ENCODE assay signal across 10 mouse cellular contexts in genomic region chr13:117550108-117550507, GRCm38 (mm10). TPM values are rescaled to one million over a fixed set of nuclear protein-coding genes. Genes with fewer than 3 reads are reported as not detected.
A peak's percentile ranks its signal among the peaks of the same experiment; 100 is the strongest.
DNase-seq lines count a peak whose midpoint lies in the region; ATAC-seq lines count a peak whose summit lies in the region.
"Had no signal": no experiment of that assay in that cellular context is flagged by ENCODE, and none has a peak within 500 bp of the region (broad histone marks: within the 10 kb centered on the region; RNA-seq: fewer than 3 reads in every experiment).

No protein-coding gene starts in this region.

- H3K9ac ChIP-seq in neural tube, embryonic 13.5 days, result no peak overlapping the region
- H3K9ac ChIP-seq: heart, embryonic 13.5 days; stomach, embryonic 15.5 days had no signal

- H3K27me3 ChIP-seq in neural tube, embryonic 13.5 days, result no peaks in the 10 kb centered on the region
- H3K27me3 ChIP-seq: heart, embryonic 13.5 days; stomach, embryonic 15.5 days had no signal

- peak; percentile 13 for DNase-seq in kidney, postnatal 10 days
- DNase-seq in kidney, postnatal 14 days, result no peak
- peak; percentile 33 for DNase-seq in MEL-GATA-1-ER (ENCODE audit: extremely low read depth, low read depth)
- peak; percentile 76 to 79 for DNase-seq in cerebellum, postnatal 14 days
- DNase-seq in frontal cortex, postnatal 14 days (ENCODE audit: low spot score in 2 of 2), result peak; percentile 7 to 57
- peak; percentile 39 to 62 for DNase-seq in left cerebral cortex, postnatal 14 days (ENCODE audit: low spot score in 2 of 2)
- DNase-seq in gastrocnemius, postnatal 36 days, result no peak

- H3K4me2 ChIP-seq in neural tube, embryonic 13.5 days, result no peak overlapping the region
- H3K4me2 ChIP-seq: heart, embryonic 13.5 days; stomach, embryonic 15.5 days had no signal

- H3K4me3 ChIP-seq in neural tube, embryonic 13.5 days, result no peak overlapping the region
- H3K4me3 ChIP-seq: heart, embryonic 13.5 days; stomach, embryonic 15.5 days had no signal

- no peaks in the 10 kb centered on the region for H3K9me3 ChIP-seq in neural tube, embryonic 13.5 days
- H3K9me3 ChIP-seq: heart, embryonic 13.5 days; stomach, embryonic 15.5 days had no signal

- H3K27ac ChIP-seq in neural tube, embryonic 13.5 days (replicated peaks), result no peak overlapping the region
- H3K27ac ChIP-seq: heart, embryonic 13.5 days; stomach, embryonic 15.5 days had no signal

- WGBS in neural tube, embryonic 13.5 days, result 32% methylated on average over 3 of the region's 3 CpGs

- H3K36me3 ChIP-seq in neural tube, embryonic 13.5 days, result no peaks in the 10 kb centered on the region
- H3K36me3 ChIP-seq: heart, embryonic 13.5 days; stomach, embryonic 15.5 days had no signal

- intact Hi-C loops in left cerebral cortex, postnatal 14 days (cut with DNase I), result loop anchor here (5.0 kb wide), 1 partner anchor 802 kb away; no protein-coding TSS in a partner anchor
- intact Hi-C loops in gastrocnemius, postnatal 36 days (cut with DNase I), result no loop called here

- H3K4me1 ChIP-seq in neural tube, embryonic 13.5 days (replicated peaks), result no peaks in the 10 kb centered on the region
- H3K4me1 ChIP-seq: heart, embryonic 13.5 days; stomach, embryonic 15.5 days had no signal

- peak; percentile 89 for ATAC-seq in neural tube, embryonic 13.5 days (ENCODE audit: low read depth)

RNA-seq across cellular contexts. Expression of gene Hcn1, which starts 52.0 kb away (rescaled TPM):
- total RNA-seq in left cerebral cortex, postnatal 14 days (2021), result 10 to 100 TPM; 34.0 to 35.0 TPM
- 0.48 and 0.54 TPM in 2 replicates for polyA plus RNA-seq in neural tube, embryonic 13.5 days (2015; fragmentation: Nextera tagmentation; extraction: Ambion mirVana)
- total RNA-seq in gastrocnemius, postnatal 36 days (2021), result under 1 TPM; 0.03 to 0.05 TPM

Comparison
In these comparisons a context has a peak if more than half of its experiments do, and no peak if none do; other contexts are left out.
1. DNase-seq: peak in kidney, postnatal 10 days (single experiment), MEL-GATA-1-ER (single experiment), cerebellum, postnatal 14 days (2 of 2), frontal cortex, postnatal 14 days (2 of 2) and left cerebral cortex, postnatal 14 days (2 of 2); none in kidney, postnatal 14 days (single experiment) and gastrocnemius, postnatal 36 days (0 of 2).
2. RNA of gene Hcn1, which starts 52.0 kb away (total RNA-seq): 34.0 to 35.0 TPM in left cerebral cortex, postnatal 14 days; 0.03 to 0.05 TPM in gastrocnemius, postnatal 36 days; every median in the first group is over 10 times any median in the second.